Mouse (Mus musculus) forebrain, embryonic 16.5 days (tissue): ENCODE results near the gene Disp2. TPM values are rescaled to one million over a fixed set of nuclear protein-coding genes. Genes with fewer than 3 reads are reported as not detected.
A peak's percentile ranks its signal among the peaks of the same experiment; 100 is the strongest.

Source experiments
- ATAC-seq: fragments of 200-750 bp; cut with Nextera tagmentation; 2 replicates; pipeline ENCODE4 v1.8.0; 2017; ENCODE audit warnings: mild to moderate bottlenecking, moderate library complexity
- H3K27ac ChIP-seq: fragments of 300-500 bp; sonication (generic); 2 replicates; pipeline ENCODE4 v1.5.1; 2014; ENCODE audit warnings: low read length, control low read depth
- H3K27me3 ChIP-seq: fragments of 300-500 bp; sonication (generic); replicated peaks from 2 replicates; pipeline ENCODE4 v1.6.1; 2014; ENCODE audit warnings: low read length; ENCODE audit not compliant: control insufficient read depth, insufficient read depth
- H3K36me3 ChIP-seq: fragments of 300-500 bp; sonication (generic); 2 replicates; pipeline ENCODE4 v1.6.1; 2014; ENCODE audit not compliant: control insufficient read depth, insufficient read depth
- H3K4me1 ChIP-seq: fragments of 300-500 bp; sonication (generic); replicated peaks from 2 replicates; pipeline ENCODE4 v1.6.1; 2014; ENCODE audit warnings: low read length; ENCODE audit not compliant: control insufficient read depth, insufficient read depth
- H3K4me2 ChIP-seq: fragments of 300-500 bp; sonication (generic); 2 replicates; pipeline ENCODE4 v1.6.1; 2014; ENCODE audit warnings: mild to moderate bottlenecking, low read length, control low read depth
- H3K4me3 ChIP-seq: fragments of 300-500 bp; sonication (generic); replicated peaks from 2 replicates; pipeline ENCODE4 v1.5.1; 2014; ENCODE audit warnings: mild to moderate bottlenecking, low read length, control low read depth
- H3K9ac ChIP-seq: fragments of 300-500 bp; sonication (generic); replicated peaks from 2 replicates; pipeline ENCODE4 v1.6.1; 2014; ENCODE audit warnings: low read depth, low read length, control low read depth
- H3K9me3 ChIP-seq: fragments of 300-500 bp; sonication (generic); 2 replicates; pipeline ENCODE4 v1.6.1; 2016; ENCODE audit warnings: low read length; ENCODE audit not compliant: control insufficient read depth
- WGBS: fragments of 180-500 bp; shearing (Covaris S2); extraction: QIAGEN DNeasy Blood & Tissue Kit; methylation state at CpG from one replicate; pipeline ENCODE4 v1.1.7; 2014; 5-methylcytosine and 5-hydroxymethylcytosine counted together
- polyA plus RNA-seq: library from polyadenylated mRNA; unstranded; fragments of >200 nt; fragmentation: Nextera tagmentation; extraction: Ambion mirVana; gene quantifications from 2 replicates; pipeline ENCODE4 v1.2.1, GENCODE M21; 2015

Gene Disp2
- polyA plus RNA-seq, 1 experiment from 2014 or later = 36.9 TPM

GRCm38 (mm10) chr2:118844427-118844826 is 64.9 kb downstream of the Disp2 start:
- H3K4me1 ChIP-seq = peaks cover 3% of the 10 kb centered on the region
- H3K4me2 ChIP-seq = no peak overlapping the region
- H3K27ac ChIP-seq = no peak overlapping the region
- no peak overlapping the region for H3K9ac ChIP-seq
- no peaks in the 10 kb centered on the region for H3K36me3 ChIP-seq
- H3K4me3 ChIP-seq = no peak overlapping the region
- no peak for ATAC-seq
- no peaks in the 10 kb centered on the region for H3K27me3 ChIP-seq
- H3K9me3 ChIP-seq = no peaks in the 10 kb centered on the region; the same call in 1 of the 2 replicates
- 88% methylated on average over 3 of the region's 3 CpGs for WGBS

GRCm38 (mm10) chr2:118846246-118846645 is 66.7 kb downstream of the Disp2 start:
- no peak overlapping the region for H3K4me3 ChIP-seq
- no peak overlapping the region for H3K4me2 ChIP-seq
- WGBS = 50% methylated on average over 7 of the region's 7 CpGs
- peak; percentile 49; the same call in 1 of the 2 replicates for ATAC-seq
- no peaks in the 10 kb centered on the region for H3K36me3 ChIP-seq
- H3K4me1 ChIP-seq = peaks cover 3% of the 10 kb centered on the region
- H3K27ac ChIP-seq = no peak overlapping the region
- no peak overlapping the region for H3K9ac ChIP-seq
- H3K27me3 ChIP-seq = no peaks in the 10 kb centered on the region
- H3K9me3 ChIP-seq = no peaks in the 10 kb centered on the region; the same call in 1 of the 2 replicates

- no peaks in the 10 kb centered on the region for H3K9me3 ChIP-seq
- no peak overlapping the region for H3K27ac ChIP-seq
- H3K4me3 ChIP-seq = no peak overlapping the region
- WGBS = 39% methylated on average over 3 of the region's 3 CpGs
- no peaks in the 10 kb centered on the region for H3K4me1 ChIP-seq
- no peaks in the 10 kb centered on the region for H3K36me3 ChIP-seq
- no peak overlapping the region for H3K4me2 ChIP-seq
- no peak overlapping the region for H3K9ac ChIP-seq
- ATAC-seq = no peak
- H3K27me3 ChIP-seq = no peaks in the 10 kb centered on the region
Observed at GRCm38 (mm10) chr2:118851756-118852155, 72.2 kb downstream of the Disp2 start.

Other genes starting within 250 kb of the Disp2 start
- 1.3 and 1.5 TPM in 2 replicates for gene Bmf, start 230.0 kb upstream of the Disp2 start, polyA plus RNA-seq
- 36.4 and 45.0 TPM in 2 replicates for gene Bub1b, start 181.5 kb upstream of the Disp2 start, polyA plus RNA-seq
- 26.0 and 36.4 TPM in 2 replicates for gene Pak6, start 116.4 kb upstream of the Disp2 start, polyA plus RNA-seq
- 0.43 and 0.46 TPM in 2 replicates for gene Ankrd63, start 75.8 kb upstream of the Disp2 start, polyA plus RNA-seq
- gene Plcb2, start 51.3 kb upstream of the Disp2 start, polyA plus RNA-seq = 0.63 and 1.2 TPM in 2 replicates
- gene Inafm2, start 34.0 kb upstream of the Disp2 start, polyA plus RNA-seq = 24.4 and 27.0 TPM in 2 replicates
- gene Ccdc9b, start 17.1 kb upstream of the Disp2 start, polyA plus RNA-seq = 1.3 and 1.6 TPM in 2 replicates
- gene Phgr1, start 7.0 kb upstream of the Disp2 start, polyA plus RNA-seq = not detected in 2 replicates
- 49.6 and 52.6 TPM in 2 replicates for gene Knstrn, start 34.3 kb downstream of the Disp2 start, polyA plus RNA-seq
- 45.2 and 50.4 TPM in 2 replicates for gene Ivd, start 82.2 kb downstream of the Disp2 start, polyA plus RNA-seq
- 5.7 and 6.5 TPM in 2 replicates for gene Bahd1, start 120.7 kb downstream of the Disp2 start, polyA plus RNA-seq
- 5.4 and 6.1 TPM in 2 replicates for gene Chst14, start 146.8 kb downstream of the Disp2 start, polyA plus RNA-seq
- gene Ccdc32, start 249.7 kb downstream of the Disp2 start, polyA plus RNA-seq = 41.6 and 46.1 TPM in 2 replicates